Mouse (Mus musculus): ENCODE data around the gene Ccdc153. TPM values are rescaled to one million over a fixed set of nuclear protein-coding genes. Genes with fewer than 3 reads are reported as not detected.

Gene Ccdc153
- total RNA-seq, 2 experiments from 2014 or later = not detected

DNA sequence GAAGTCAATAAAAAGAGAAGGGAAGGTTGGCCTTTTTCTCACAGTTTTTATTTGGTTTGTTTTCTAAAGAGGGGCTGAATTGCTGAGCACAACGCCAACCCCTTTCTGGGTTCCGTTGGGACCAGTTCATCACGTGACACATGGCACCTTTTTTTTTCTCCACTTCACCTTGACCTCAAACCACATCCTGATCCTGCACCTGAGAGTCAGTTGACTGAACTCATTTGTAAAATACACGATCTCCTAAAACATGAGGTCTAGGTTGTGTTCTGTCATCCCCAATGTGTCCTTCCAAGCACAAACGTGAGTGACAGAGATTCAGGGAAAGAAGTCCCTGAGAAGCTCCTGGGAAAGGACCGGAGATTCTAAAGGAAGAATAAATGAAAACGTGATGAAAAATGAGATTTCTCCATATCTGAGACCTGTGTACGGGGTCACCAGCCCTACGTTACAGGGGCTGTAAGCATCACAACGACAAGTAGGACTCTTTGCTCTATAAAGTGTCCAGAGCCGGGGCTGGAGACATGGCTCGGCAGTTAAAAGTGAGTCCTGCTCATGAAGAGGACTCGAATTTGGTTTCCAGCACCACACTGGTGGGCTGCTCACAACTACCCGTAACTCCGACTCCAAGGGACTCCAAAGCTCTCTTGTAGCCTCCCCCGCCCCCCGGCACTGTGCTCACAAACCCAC lies 1.8 kb upstream of the Ccdc153 start:
- ATAC-seq (ENCODE audit: poor library complexity, severe bottlenecking) = no peak

DNA sequence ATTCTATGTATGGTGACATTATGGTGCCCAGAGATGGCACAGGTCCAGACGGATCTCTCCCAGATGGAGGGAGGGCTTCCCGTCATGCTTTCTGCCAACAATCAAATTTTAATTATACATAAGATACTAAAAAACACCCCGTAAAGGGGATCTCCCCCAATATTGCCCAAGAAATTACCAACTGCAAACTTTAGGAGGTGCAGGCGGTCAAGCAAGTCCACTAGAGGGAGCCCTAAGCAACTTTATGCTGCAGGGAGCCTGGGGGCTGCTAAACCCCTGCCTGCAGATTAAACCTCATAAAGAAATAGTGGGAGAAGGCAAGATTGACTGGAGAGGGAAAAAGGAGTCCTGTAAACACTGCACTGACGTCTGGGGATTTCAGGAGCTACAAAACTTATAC lies 1.0 kb upstream of the Ccdc153 start:
- ATAC-seq (ENCODE audit: poor library complexity, severe bottlenecking) = peak; percentile 63

DNA sequence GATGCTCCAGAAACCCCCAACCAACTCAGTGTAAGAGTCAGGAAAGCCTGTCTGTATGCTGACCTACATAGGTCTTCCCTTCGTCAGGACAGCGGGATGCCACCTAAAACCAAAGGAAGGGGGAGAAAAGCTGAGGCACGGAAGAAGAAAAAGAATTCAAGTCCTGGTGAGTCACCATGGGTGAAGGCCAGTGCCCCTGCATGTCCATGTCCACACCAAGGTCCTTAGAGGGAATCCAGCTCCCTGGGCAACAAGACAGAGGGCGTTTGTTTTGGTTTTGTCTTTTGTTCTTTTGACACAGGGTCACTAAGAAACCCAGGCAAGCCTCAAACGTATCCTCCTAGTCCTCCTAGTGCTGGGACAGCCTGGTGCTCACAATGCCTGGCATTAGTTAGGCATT lies 435 bp downstream of the Ccdc153 start:
- ATAC-seq (ENCODE audit: poor library complexity, severe bottlenecking) = no peak

DNA sequence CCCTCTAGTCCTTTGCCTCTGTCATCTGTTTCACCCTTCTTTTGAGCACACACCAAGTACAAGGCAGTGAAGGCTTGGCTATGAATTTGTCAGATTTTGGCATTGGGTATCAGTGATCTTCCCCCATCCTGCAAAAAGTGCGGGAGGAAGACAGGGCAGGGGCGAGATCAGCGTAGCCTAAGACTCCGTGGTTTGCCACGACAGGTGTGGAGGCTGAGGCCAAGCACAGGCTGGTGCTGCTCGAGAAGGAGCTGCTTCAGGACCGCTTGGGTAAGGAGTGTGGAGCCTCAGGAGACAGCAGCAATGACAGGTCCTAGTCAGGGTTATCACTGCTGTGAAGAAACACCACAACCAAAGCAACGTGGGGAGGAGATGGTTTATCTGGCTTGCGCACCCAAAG lies 942 bp downstream of the Ccdc153 start:
- ATAC-seq (ENCODE audit: poor library complexity, severe bottlenecking) = no peak

GRCm38 (mm10) chr9:44243621-44244020 lies 3.1 kb downstream of the Ccdc153 start:
- no peak for ATAC-seq (ENCODE audit: poor library complexity, severe bottlenecking)

- no peak for ATAC-seq (ENCODE audit: poor library complexity, severe bottlenecking)
These were observed 7.4 kb downstream of the Ccdc153 start for GRCm38 (mm10) chr9:44247907-44248306.

DNA sequence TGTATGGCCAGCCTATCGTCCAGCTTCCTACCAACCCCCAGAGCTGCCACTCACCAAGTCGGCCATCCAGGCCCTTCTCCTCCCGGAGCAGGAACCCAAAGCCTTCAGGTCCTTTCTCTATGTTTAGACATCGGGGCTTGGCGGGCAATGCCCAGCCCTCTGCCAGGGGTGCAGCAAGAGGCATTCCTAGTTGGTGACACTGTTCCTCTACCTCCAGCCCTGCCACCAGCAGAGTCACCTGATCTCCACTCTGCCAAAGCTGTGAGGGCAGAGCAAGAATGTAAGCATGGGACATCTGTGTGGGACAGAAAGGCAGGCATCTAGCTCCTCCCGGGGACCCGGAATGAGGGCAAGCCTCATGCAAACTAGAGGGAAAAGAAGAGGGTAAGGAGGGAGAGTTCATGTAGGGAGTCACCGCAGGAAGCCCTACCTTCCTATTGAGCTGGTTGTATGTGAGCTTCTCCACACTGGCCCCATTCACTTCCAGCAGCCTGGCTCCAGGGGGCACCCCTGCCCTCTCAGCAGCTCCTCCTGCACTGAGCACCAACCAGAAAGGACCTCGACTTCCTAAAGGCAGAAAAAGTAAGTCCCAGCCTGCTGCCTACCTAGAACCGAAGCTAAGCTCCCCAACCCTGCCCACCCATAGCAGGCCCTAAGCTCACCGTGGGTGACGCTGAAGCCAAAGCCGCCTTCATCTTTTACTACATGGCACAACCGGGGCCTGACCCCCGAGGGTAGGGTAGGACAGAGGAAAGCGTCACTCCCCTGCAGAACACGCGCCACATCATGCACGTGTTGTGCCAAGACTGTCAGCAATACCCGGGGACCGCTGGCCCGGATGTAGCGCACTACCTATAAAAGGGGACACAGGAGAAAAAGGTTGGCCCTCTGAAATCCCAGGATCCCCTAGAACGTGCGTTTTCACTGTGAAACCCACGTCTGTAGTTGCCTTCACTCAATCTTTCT lies 9.0 kb downstream of the Ccdc153 start:
- ATAC-seq (ENCODE audit: poor library complexity, severe bottlenecking) = peak; percentile 95

DNA sequence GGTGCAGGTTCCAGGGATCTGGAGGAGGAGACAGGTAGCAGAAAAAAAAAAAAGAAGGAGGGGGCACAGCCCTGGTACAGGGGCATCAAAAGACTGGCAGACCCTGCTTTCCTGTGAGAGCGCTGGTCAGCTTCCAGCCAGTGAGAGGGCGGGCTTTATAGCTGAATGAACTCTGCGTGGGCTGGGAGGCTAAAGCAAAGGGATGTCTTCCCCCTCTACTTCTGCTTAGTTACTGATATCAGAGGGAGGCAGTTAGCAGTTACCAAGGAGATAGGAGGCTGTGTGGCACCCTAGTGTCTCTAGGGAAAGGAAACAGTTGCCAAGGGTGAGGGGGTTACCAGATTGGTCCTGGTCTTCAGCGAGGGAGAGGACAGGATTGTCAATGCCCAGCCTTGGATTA lies 10.0 kb downstream of the Ccdc153 start:
- ATAC-seq (ENCODE audit: poor library complexity, severe bottlenecking) = no peak

GRCm38 (mm10) chr9:44251314-44251713 lies 10.8 kb downstream of the Ccdc153 start, which contains the start of gene Pdzd3:
Gene Pdzd3 (minus strand): TSS chr9:44251471.
- no peak for ATAC-seq (ENCODE audit: poor library complexity, severe bottlenecking)

- no peak for ATAC-seq (ENCODE audit: poor library complexity, severe bottlenecking)
These were observed 13.0 kb downstream of the Ccdc153 start for GRCm38 (mm10) chr9:44253441-44253840.

GRCm38 (mm10) chr9:44254508-44255135 lies 14.1 kb downstream of the Ccdc153 start:
- no peak for ATAC-seq (ENCODE audit: poor library complexity, severe bottlenecking)

DNA sequence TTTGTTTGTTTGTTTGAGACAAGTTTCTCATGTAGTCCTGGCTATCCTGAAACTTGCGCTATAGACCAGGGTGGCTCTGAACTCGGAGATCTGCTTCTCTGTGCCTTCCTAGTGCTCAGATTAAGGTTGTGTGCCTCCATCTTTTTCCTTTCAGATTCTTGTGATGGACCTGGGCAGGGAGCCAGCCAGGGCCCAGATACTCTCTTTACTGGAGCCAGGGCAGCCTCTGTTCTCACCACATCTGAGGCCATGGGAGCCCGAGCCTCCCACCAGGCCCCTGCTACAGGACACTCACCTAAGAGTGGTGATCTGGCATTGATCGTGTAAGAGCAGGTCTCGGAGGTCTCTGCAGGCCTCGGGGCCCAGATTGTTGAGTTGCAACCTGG lies 14.7 kb downstream of the Ccdc153 start:
- no peak for ATAC-seq (ENCODE audit: poor library complexity, severe bottlenecking)

DNA sequence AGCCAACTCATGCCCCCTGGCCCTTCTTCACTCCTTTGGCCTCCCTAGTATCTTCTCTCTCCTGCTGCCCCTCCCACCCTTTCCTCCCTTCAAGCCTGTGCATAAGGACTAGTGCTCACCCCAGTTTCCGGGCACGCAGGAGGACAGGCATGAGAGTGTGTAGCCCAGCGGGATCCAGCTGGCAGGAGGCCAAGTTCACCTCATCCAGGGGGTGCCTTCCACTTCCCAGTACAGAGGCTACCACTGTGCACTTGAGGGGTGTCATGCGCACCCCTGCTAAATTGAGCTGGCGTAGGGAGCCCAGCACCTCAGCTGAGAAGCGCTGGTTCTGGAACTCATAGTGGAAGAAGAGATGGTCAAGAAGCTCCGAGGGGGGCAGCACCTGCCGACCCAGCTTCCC lies 15.7 kb downstream of the Ccdc153 start:
- no peak for ATAC-seq (ENCODE audit: poor library complexity, severe bottlenecking)

- peak; percentile 69 for ATAC-seq (ENCODE audit: poor library complexity, severe bottlenecking)
These were observed 18.5 kb downstream of the Ccdc153 start for GRCm38 (mm10) chr9:44259014-44259413.

GRCm38 (mm10) chr9:44261388-44261787 lies 20.9 kb downstream of the Ccdc153 start:
- no peak for ATAC-seq (ENCODE audit: poor library complexity, severe bottlenecking)

DNA sequence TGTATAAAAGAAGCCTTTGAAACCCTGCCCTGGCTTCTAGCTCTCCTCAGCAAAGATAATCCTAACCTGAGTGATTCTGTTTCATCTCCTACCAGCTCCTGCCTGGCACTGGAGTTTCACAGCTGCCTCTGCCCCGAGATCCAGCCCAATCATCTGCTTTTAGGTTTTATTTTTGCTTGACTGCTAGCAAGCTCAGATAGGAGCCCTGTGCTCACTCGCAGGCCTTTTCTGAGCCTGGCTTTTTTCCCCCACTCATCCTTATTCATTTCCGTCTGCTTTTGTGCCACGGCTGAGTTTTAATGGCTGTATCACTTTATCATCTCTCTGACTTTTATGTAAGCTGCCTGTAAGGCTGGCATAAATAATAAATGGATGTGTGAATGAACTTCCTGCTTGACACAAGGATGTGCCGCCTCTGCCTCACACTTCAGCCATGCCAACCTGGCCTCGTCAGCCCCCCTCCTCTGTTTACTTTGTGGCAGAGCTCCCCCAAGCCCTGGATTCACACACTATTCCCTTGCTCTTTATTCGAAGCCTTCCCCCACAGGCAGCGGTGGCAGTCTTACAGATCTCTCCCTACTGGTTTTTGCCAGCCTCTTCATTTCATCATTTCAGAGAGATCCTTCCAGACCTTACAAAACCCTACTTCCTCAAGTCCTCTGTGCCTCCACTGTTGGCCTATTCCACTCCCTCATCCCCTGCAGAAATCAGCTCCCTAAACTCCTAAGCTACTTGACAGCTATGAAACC lies 26.2 kb downstream of the Ccdc153 start:
- ATAC-seq (ENCODE audit: poor library complexity, severe bottlenecking) = peak; percentile 41

DNA sequence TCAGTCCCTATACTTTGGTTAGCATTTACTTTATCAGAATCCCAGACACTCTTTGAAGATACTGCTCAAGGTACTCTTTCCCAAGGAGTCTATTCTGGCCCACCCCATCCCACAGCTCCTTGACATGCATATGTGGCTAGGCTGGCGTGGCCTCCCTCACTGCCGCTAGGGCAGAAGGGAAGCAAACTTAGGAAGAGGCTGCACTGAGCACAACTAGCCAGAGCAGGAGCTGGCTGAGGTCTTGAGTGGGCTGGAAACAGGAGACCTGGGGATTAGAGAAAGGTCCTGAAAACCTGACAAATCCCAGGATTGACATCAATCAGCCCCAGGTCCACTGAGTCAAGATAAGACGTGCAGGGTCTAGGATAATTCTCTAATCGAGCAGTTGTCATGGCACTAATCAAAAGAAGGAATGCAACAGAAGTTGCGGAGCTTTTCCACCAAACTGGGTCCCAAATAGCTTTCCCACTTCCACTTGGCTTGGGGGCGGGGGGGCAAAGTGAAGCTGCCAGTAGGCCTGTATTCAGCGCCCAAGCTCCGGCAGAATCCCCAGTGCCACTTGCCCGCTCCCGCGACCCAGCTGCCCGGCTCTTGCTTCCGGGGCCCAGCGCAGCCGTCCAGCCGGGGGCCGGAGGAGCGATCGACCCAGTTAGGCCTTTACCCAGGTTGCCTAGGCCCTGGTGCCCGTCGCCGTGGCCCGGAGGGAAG lies 27.0 kb downstream of the Ccdc153 start:
- ATAC-seq (ENCODE audit: poor library complexity, severe bottlenecking) = no peak

DNA sequence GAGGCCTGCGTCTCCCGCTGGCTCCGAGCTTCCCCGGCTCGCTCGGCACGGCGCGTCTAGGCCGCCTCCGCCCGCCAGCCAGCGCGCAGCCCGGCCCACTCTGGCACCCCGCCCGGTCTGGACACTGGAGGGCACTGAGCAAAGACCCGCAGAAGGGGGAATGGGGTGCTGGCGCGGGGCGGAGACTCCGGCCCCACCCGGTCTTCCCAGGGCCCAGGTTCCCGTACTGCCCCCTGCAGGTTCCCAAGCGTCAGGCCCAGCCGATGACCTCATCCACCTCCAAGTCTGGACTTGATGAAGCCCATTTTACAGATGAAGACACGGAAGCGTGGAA lies 27.5 kb downstream of the Ccdc153 start:
- peak; percentile 87 for ATAC-seq (ENCODE audit: poor library complexity, severe bottlenecking)

- ATAC-seq (ENCODE audit: poor library complexity, severe bottlenecking) = peak; percentile 72
These were observed 28.0 kb downstream of the Ccdc153 start, which contains the start of gene Nlrx1 for GRCm38 (mm10) chr9:44268432-44268831. Gene Nlrx1 (minus strand): TSS chr9:44268599.

- ATAC-seq (ENCODE audit: poor library complexity, severe bottlenecking) = no peak
These were observed 28.6 kb downstream of the Ccdc153 start for GRCm38 (mm10) chr9:44269077-44269476.

Data from megakaryocyte, adult 5-6 weeks (primary cell).